Mouse (Mus musculus) heart, postnatal 4 days (tissue): ENCODE measurements around the gene Ube2n. TPM values are rescaled to one million over a fixed set of nuclear protein-coding genes. Genes with fewer than 3 reads are reported as not detected.
A peak's percentile ranks its signal among the peaks of the same experiment; 100 is the strongest.

Source experiments
- DNase-seq: peaks from one replicate; pipeline ENCODE4 v3.0.0; 2021
- total RNA-seq, 2 experiments: library from RNA; stranded (reverse); gene quantifications; 2 replicates each; pipeline ENCODE4 v1.2.3; 2021

Gene Ube2n
- total RNA-seq, result 100 to 1,000 TPM; 143 to 146 TPM

- DNase-seq, result peak; percentile 98
Observed at GRCm38 (mm10) chr10:95514656-95515292, at the start of gene Ube2n. TSS of gene Ube2n (plus strand) at chr10:95515145.

- no peak for DNase-seq
Observed at GRCm38 (mm10) chr10:95465485-95465896, 49.5 kb upstream of the Ube2n start.

GRCm38 (mm10) chr10:95468894-95469293 lies 46.1 kb upstream of the Ube2n start:
- DNase-seq, result no peak

- DNase-seq, result no peak
Observed at GRCm38 (mm10) chr10:95471186-95471585, 43.8 kb upstream of the Ube2n start.

GRCm38 (mm10) chr10:95471889-95472547 lies 42.9 kb upstream of the Ube2n start:
- DNase-seq, result no peak

GRCm38 (mm10) chr10:95475923-95476322 lies 39.0 kb upstream of the Ube2n start:
- DNase-seq, result peak; percentile 93

- no peak for DNase-seq
Observed at GRCm38 (mm10) chr10:95477516-95477915, 37.4 kb upstream of the Ube2n start.

GRCm38 (mm10) chr10:95489653-95490052 lies 25.3 kb upstream of the Ube2n start:
- peak; percentile 64 for DNase-seq

- no peak for DNase-seq
Observed at GRCm38 (mm10) chr10:95494268-95494667, 20.7 kb upstream of the Ube2n start.

- DNase-seq, result no peak
Observed at GRCm38 (mm10) chr10:95501033-95501432, 13.9 kb upstream of the Ube2n start.

GRCm38 (mm10) chr10:95501463-95502081 lies 13.4 kb upstream of the Ube2n start, which contains the start of gene Mrpl42:
TSS of gene Mrpl42 (minus strand) at chr10:95501940.
- DNase-seq, result peak; percentile 86

GRCm38 (mm10) chr10:95503443-95504235 lies 11.3 kb upstream of the Ube2n start:
- no peak for DNase-seq

GRCm38 (mm10) chr10:95504341-95504740 lies 10.6 kb upstream of the Ube2n start:
- no peak for DNase-seq

GRCm38 (mm10) chr10:95508126-95508525 lies 6.8 kb upstream of the Ube2n start:
- no peak for DNase-seq

GRCm38 (mm10) chr10:95508793-95509192 lies 6.2 kb upstream of the Ube2n start:
- DNase-seq, result no peak

GRCm38 (mm10) chr10:95509263-95509662 lies 5.7 kb upstream of the Ube2n start:
- DNase-seq, result no peak

GRCm38 (mm10) chr10:95512635-95513034 lies 2.3 kb upstream of the Ube2n start:
- no peak for DNase-seq

- DNase-seq, result no peak
Observed at GRCm38 (mm10) chr10:95513768-95514556, 983 bp upstream of the Ube2n start.

- peak; percentile 60 for DNase-seq
Observed at GRCm38 (mm10) chr10:95515293-95515931, 467 bp downstream of the Ube2n start.

- no peak for DNase-seq
Observed at GRCm38 (mm10) chr10:95517656-95518055, 2.7 kb downstream of the Ube2n start.

GRCm38 (mm10) chr10:95525037-95525675 lies 10.2 kb downstream of the Ube2n start:
- no peak for DNase-seq
